Mouse (Mus musculus): ENCODE measurements around the gene Pcgf3.

Pcgf3 gene

DNA sequence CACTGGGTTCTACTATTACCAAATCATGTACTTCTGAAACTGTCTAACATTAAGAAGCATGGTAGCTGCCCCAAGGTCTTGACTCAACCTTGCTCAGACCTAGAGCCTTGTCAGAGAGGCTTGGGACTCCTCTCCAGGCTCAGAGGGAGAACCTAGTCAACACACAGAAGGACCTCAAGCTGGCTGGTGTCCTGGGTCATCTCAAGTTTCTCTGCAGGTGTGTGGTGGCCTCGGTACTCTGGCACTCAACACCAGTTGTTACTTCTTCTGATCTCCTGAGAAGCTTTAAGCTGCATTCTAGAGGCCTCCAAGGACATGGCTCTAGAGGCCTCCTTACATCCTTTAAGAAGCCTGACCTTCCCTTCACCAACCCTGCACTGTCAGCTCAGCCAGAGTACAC is 93.0 kb downstream of the Pcgf3 start:
- DNase-seq (ENCODE audit: low spot score in 2 of 2), result no peak
